Mouse (Mus musculus) cerebellum, postnatal 4 days (tissue): ENCODE measurements around the gene Tigd4.
A peak's percentile ranks its signal among the peaks of the same experiment; 100 is the strongest.

Source experiments
- DNase-seq, 2 experiments: peaks; one replicate each; pipeline ENCODE4 v3.0.0; 2022; ENCODE audit warnings: low spot score in 2 of 2, mixed read lengths in 1 of 2

Gene Tigd4

DNA sequence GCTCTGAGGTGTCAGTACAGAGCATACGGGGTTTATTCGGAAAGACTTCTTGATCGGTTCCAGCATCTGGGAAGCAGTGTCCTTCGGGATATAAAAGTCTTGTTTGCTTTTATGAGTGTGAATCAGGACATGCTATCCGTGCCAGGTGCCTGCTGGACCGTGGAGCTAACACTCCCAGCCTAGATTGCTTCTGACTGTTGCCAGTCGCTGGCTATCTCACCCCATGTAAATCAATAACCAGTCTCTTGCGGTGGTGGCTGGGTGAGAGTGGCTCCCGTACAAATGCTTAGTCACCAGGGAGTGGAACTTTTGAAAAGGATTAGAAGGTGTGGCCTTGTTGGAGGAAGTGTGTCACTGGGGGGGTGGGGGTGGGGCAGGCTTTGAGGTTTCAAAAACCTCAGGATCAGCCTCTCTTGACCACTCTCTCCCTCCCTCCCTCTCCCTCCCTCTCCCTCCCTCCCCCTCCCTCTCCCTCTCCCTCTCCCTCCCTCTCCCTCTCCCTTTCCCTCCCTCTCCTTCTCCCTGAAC lies 16.9 kb downstream of the Tigd4 start:
- no peak for DNase-seq

DNA sequence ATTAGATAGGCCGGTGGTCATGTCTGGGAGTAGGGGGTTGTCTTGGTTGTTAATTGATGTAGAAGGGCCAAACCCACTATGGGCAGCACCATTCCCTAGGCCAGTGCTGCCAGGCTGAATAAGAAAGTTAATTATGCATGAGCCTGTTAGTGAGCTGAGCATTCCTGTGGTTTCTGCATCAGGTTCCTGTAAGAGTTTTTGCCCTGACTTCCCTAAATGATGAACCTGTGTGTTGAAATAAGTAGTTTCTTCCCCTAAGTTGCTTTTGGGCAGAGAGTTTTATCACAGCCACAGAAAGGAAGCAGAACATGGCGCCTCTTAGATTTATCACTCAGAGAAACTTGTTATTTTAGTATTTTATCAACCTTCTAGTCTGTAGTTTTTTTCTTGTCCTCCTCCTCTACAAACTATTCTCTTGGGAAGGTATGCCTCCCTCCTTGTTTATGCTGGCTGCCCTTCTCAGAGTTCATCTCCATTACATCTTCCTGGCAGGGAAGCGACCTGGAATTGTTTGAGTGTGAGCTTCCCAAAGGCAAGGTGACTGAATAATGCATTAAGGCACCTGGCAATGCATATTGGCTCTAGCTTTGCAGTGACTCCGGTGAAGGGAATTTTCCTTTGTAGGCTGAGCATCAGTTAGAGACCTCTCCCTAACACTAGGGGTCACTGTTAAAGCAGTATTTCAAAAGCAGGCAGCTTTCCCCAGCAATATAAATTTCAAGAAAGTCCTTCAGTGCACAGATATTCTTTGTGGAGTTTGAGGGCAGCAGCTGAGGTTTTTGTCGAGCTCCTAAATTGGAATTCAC lies 21.9 kb downstream of the Tigd4 start:
- DNase-seq: peak in 1 of 2 experiments; percentile 5

DNA sequence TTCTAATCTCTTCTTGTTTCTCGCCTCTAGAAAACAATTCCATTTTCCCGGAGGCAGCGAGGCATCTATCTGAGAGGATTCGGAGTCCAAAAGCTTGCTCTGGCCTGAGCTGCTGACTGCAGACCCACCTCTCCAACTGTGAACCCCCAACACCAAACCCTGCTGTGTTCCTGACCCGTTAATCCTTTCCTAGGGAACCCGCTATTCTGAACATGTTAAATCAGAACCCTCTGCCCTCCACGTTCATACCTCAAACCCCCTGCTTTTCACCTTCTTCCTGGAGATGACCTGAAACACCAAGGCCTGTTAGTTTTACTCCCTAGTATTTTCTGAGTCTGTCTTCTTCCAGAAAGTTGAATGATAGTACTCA lies 22.5 kb downstream of the Tigd4 start:
- DNase-seq: no peak

DNA sequence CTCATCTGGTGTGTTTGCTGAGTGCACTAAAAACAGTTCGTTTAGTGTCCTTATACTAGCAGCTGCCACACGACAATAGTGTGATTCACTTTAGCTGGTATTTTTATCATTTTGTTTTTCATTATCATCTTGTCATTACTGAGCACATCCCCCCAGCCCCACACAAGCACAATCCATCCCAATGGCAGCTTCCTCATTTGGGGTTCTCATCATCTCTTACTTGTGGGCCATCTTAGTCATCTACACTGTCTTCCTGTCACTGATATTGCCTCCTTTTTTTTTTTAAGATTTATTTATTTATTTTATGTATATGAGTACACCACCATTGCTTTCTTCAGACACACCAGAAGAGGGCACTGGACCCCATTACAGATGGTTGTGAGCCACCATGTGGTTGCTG lies 25.3 kb downstream of the Tigd4 start:
- DNase-seq: no peak

DNA sequence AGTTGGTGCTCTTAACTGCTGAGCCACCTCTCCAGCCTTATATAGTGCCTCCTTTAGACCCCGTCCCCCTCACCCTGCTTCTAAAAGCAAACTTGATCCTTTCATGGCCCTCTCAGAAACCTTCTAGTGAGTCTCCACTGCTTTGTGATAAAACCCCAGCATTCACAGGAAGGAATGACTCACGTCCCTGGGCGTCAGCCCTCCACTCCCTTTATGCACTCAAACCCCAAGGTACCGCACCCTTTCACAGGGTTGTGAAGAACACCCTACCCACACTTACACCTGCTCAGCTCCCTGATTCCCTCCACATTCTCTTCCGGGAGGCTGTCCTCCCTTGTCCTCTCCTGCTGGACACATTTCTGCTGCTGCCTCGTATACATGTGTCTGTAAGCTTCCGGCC lies 25.7 kb downstream of the Tigd4 start:
- no peak for DNase-seq

DNA sequence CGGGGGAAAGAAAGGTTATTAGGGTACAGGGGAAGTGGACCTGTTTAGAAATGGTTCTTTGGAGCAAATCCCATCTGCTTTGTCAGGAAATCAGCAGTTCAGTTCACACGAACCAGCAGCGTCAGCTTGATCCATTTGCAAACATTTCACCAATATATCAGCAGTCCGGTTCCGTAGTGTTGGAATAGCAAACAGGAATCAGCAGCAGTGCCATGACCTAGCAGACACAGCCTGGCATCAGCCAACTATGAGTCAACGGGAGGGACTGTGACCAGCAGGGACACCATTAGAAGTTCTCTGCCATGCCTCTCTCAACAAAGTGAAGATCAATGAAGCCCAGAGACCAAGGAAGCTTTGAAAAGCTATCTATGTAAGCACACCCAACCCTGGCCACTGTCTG lies 26.4 kb downstream of the Tigd4 start:
- no peak for DNase-seq

DNA sequence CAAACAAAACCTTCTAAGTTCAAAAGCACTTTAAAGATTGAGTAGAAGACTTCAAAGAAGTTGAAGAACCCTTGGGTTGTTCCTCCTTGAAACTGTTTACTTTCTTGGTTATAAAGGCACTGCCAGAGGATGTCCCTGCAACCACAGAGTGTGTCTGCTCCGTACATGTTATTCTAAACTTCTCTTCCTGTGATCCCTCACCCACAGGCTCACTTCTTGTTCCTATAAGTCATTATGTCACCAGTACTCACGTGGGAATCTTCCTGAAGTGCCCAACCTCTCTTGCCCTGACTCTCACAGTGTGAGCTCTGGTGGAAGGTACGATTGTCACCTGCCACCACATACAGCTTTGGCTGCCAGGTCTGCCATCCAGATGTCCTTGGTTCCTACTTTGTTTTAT lies 28.7 kb downstream of the Tigd4 start:
- DNase-seq: no peak

DNA sequence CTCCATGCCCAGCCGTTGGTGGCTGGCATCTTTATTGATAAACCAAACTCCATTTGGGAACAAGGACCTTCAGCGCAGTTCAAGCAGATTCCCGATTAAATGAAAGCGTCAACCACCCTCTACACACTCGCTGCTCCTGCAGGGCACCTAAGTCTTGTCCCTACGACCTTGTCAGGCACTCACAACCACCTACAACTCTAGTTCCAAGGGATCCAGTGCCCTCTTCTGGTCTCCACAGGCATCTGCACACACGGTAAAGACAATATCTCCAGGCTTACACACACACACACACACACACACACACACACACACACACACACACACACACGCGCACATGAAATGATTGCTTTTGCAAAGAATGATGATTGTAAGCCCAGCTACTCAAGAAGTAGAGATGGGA lies 38.2 kb downstream of the Tigd4 start:
- no peak for DNase-seq

DNA sequence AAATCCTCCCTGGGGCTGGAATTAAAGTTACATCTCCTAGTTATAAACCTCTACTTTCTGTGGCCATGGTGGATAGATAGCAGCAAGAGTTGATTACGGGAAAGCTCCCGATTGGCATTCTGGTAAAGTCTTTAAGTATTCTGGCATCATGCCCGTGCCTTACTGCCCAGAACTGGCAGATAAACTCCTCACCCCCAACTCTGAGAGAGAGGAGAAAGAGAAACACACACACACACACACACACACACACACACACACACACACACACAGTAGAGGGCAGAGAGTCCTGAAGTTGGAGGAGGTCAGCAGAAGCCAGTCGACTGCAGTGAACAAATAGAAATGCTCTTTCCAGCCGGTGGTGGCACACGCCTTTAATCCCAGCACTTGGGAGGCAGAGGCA lies 43.7 kb downstream of the Tigd4 start:
- DNase-seq: no peak

DNA sequence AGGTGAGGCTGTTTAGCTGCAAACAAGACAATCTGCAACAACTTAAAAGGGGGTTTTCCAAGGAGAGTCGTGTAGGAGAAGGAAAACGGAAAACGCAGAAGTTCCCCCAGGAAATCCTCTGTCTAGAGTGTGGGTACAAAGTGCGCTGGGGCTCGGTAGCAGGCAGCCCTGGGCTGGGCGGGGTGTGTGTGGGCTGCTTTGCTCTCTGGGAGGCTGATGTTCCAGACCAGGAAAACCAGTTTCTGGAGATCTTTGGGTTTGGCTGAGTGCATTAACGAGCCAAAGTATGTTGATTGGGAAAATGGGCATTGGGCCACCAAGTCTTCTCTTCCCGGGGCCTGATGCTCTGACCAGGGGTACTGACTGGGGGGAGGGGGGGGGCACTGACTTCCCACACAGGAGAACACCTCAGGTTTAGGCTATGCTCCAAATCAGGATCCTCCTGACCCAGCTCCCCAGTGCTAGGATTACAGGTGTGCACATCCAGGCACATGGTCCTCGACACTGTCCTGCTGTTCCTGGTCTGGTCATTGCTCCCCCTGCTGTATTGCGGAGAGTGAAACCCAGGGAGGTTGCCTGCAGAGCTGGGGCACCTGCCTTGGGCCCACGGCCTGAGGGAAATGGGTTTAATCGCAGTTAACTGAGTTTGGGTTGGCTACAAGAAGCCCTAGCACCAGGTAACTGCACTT lies 44.7 kb downstream of the Tigd4 start:
- no peak for DNase-seq

DNA sequence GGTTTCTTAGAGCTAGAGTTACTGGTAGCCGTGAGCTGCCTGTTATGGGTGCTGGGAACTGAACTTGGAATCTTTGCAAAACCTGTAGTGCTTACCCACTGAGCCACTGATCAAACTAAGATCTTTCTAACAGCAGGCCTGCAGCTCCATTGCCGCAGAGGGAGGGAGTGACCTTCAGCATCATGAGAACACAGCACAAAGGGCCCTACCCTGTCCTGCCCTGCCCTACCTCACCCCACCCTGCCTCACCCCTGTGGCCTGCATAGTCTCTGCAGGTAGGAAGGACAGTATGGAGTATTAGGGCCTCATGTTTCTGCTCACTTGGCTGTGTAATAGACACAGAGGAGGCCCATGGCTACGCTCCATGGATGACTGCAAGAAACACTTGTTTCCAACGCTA lies 45.5 kb downstream of the Tigd4 start:
- no peak for DNase-seq

DNA sequence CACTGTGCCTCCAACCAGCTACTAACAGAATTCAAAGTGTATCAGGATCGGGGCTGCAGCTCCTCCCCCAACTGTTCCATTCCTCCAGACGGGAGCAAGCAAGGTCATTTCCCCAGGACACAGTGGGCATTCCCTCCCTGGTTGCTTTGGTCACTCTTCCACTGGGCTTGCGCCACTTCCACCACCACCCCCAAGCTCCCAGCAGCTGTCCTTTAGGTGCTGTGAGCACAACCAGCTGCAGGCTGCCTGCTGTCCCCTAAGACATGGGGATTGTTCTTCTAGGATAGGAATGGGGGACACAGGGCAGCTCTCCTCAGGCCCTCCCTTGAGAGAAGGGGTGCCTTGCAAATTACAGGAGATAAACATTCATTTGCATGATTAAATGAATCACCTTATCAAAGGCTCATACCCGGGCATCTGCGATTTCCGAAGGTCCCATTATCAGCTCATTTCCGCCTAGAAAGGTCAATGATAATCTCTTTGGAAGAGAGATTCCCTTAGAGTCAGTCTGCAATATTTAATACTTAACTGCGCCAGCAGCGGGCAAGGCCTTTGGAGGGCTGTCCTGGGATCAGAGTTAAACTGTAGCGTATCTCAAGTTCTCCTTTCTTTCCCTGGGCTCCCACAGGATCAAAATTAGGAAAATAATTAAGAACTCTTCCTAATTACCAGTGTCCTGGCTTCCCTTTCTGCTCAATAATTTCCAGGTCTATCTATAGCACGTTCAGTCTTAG lies 46.6 kb downstream of the Tigd4 start:
- no peak for DNase-seq

DNA sequence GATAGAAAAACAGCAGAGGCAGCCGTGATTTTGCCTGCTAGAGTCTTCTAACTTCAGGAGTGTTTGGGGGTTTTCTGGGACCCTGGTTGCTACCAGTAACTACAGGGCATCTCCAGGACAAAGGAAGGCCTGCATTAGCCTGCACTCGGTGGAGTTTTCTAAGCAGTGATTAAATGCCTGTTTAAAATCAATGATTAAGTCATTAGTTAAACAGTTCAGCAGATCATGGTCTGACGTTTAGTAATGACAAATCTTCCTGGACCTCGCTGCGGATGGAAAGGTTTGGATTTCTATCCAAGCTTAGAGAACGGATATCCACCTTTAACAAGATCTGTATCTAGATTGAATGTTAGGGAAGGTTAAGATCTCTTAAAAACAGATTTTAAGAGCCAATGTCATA lies 47.2 kb downstream of the Tigd4 start:
- no peak for DNase-seq

DNA sequence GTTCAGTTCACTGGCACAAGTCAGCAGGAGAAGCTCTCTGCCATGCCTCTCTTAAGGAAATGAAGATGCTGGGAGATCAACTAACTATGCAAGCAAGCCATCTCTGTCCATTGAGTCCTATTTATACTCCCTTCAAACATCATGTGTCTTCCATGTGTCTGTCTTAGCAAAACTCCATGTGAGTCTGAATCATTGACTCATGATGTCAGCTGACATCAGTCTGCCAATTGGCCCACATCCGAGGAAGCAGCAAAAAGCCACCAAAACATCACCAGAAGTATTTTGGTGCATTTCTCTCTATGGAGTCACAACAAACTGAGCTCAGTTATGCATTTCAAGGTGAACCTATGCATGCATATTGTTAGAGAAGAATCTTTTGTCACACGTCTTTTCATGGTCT lies 48.0 kb downstream of the Tigd4 start:
- no peak for DNase-seq

DNA sequence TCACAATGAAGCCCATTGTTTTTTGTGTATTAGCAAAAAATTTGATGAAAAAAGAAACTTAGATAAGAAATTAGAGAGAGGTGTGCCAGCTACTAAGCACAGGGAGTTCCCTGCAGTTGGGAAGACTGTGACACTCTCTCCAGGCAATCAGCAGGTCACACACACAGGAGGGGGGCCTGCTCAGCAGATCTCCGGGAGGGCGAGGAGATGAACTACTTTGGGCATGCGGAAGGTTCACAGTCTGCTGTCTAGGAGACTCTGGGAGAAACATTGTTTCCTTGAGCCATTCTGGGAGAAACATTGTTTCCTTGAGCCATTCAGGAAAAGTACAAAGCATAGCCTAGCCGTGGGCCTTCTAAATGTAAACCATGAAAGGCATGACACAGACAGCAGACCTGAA lies 49.6 kb downstream of the Tigd4 start:
- DNase-seq: no peak

DNA sequence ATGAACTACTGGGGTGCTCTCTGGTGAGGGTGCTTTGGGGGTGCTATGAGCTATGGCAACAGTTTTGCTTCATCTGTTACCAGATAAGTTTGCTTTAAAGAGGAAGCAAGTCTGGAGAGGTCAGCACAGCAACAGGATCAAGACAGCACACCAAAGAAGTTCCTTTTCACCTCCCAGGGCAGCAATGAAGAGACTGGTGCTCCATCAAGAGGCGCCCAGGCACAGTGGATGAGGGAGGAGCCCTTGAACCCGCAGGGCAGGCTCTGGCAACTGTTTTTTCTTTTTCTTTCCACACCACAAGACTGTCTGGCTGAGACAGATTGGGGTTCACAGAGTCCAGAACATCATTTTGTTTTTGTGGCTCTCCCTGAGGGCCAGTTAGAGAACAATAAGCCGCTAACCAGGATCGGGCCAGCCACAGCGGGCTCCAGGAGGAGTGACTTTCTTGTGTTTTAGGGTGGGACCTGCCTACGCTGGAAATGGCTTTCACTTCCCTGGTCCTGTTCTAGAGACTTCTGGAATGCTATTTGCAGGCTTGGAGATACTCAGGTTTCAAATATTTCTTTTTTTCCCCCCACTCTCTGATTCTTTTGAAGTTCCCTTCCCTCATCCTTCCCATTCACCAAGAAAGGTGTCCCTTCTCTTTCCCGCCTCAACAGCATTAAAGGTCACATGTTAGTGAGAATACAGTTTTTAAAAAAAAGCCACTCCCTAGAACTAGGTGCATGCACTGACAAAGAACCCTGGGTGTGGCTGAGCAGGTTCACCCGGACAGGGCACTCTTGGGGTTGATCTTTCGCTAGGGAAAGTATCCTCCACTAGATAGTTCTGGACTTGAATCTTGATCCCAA lies 52.0 kb downstream of the Tigd4 start:
- no peak for DNase-seq

DNA sequence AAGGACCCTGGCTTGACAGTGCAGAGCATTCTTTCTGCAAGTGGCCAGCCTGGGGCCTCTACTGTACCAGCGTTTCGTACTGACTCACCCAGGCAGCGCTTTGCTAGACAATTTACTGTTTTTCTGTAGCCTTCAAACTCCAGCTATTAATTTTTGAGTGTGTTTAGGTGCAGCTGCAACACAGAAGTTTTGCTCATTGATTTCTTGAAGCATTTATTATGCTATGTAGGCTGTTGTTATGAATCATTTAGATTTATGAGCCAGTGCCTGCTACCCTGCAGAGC lies 52.6 kb downstream of the Tigd4 start:
- no peak for DNase-seq

DNA sequence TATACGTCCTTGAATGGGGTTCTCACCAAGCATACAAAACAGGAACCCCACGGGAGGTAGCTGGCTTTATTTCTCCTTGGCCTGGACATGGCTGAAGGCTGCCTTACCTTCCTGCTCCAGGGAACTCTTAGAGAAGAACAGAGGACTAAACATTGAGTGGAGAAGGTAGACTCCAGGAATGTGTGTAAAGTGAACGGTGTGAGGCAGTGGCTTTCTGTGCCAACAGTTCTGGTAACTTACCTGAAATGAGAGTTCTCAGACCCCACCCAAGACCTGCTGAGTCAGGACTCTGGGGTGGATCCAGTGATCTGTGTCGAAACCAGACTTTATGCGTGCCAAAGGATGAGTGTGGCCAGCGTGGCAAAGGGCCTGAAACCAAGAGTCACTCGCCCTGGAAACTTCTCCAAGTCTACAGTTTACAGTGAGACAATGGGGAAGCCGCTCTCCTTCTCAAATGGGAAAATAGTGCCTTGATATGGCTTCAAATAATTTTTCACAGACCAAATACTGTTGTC lies 53.0 kb downstream of the Tigd4 start:
- DNase-seq: no peak
